Mouse (Mus musculus) liver, embryonic 14.5 days (tissue): ENCODE data around the gene BC005624. TPM values are rescaled to one million over a fixed set of nuclear protein-coding genes. Genes with fewer than 3 reads are reported as not detected.
A peak's percentile ranks its signal among the peaks of the same experiment; 100 is the strongest.

ENCODE experiments used
- ATAC-seq: fragments of 200-750 bp; cut with Nextera tagmentation; 2 replicates; pipeline ENCODE4 v1.8.0; 2017; ENCODE audit warnings: moderate number of reproducible peaks, mild to moderate bottlenecking, moderate library complexity; ENCODE audit not compliant: insufficient read depth
- DNase-seq, 3 experiments: peaks; one replicate each; pipeline ENCODE4 v3.0.0-alpha.2; 2012 to 2013; ENCODE audit warnings: low read depth in 3 of 3, low spot score in 3 of 3
- H3K27ac ChIP-seq: fragments of 300-500 bp; sonication (generic); 2 replicates; pipeline ENCODE4 v1.5.1; 2014; ENCODE audit warnings: moderate library complexity, mild to moderate bottlenecking, control low read depth, inconsistent platforms
- H3K27me3 ChIP-seq: fragments of 300-500 bp; sonication (generic); 2 replicates; pipeline ENCODE4 v1.6.1; 2014; ENCODE audit warnings: mild to moderate bottlenecking, low read length, moderate library complexity; ENCODE audit not compliant: control insufficient read depth, insufficient read depth
- H3K36me3 ChIP-seq: fragments of 300-500 bp; sonication (generic); replicated peaks from 2 replicates; pipeline ENCODE4 v1.6.1; 2014; ENCODE audit warnings: low read depth; ENCODE audit not compliant: control insufficient read depth, insufficient read depth
- H3K4me1 ChIP-seq, 2 experiments: fragments of 200-500 bp in 1 of 2; fragments of 300-500 bp in 1 of 2; sonication (generic) in 1 of 2; replicated peaks; 2 replicates each; pipeline ENCODE4 v1.6.1; 2012 to 2014; ENCODE audit warnings: antibody characterized with exemption in 1 of 2, inconsistent platforms in 1 of 2, low read length in 1 of 2; ENCODE audit not compliant: control insufficient read depth in 2 of 2, insufficient read depth in 2 of 2
- H3K4me2 ChIP-seq: fragments of 300-500 bp; sonication (generic); 2 replicates; pipeline ENCODE4 v1.6.1; 2014; ENCODE audit warnings: low read depth, mild to moderate bottlenecking, control low read depth, moderate library complexity
- H3K4me3 ChIP-seq, 2 experiments: fragments of 200-500 bp in 1 of 2; fragments of 300-500 bp in 1 of 2; sonication (generic) in 1 of 2; 2 replicates each; pipeline ENCODE4 v1.5.1; 2012 to 2014; ENCODE audit warnings: low read depth in 2 of 2, low read length in 2 of 2, mild to moderate bottlenecking in 2 of 2, control low read depth in 1 of 2, inconsistent platforms in 1 of 2, moderate library complexity in 1 of 2; ENCODE audit not compliant: insufficient read depth in 1 of 2
- H3K9ac ChIP-seq: fragments of 300-500 bp; sonication (generic); replicated peaks from 2 replicates; pipeline ENCODE4 v1.6.1; 2014; ENCODE audit warnings: mild to moderate bottlenecking, control low read depth, moderate library complexity
- H3K9me3 ChIP-seq: fragments of 300-500 bp; sonication (generic); 2 replicates; pipeline ENCODE4 v1.6.1; 2016; ENCODE audit warnings: low read length, mixed read lengths; ENCODE audit not compliant: control insufficient read depth
- CTCF ChIP-seq: IDR thresholded peaks from 2 replicates; pipeline ENCODE4 v1.5.1; 2016; ENCODE audit warnings: antibody characterized with exemption, low read depth, control low read depth
- EP300 ChIP-seq: IDR thresholded peaks from 2 replicates; pipeline ENCODE4 v1.6.1; 2016; ENCODE audit warnings: antibody characterized with exemption, low read depth
- WGBS: fragments of 180-500 bp; shearing (Covaris S2); extraction: QIAGEN DNeasy Blood & Tissue Kit; methylation state at CpG from one replicate; pipeline ENCODE4 v1.1.7; 2014; ENCODE audit not compliant: insufficient replicate concordance; 5-methylcytosine and 5-hydroxymethylcytosine counted together
- polyA plus RNA-seq, 2 experiments: library from polyadenylated mRNA; depleted of rRNA in 1 of 2; stranded (reverse) in 1 of 2; unstranded in 1 of 2; fragments of >200 nt; fragmentation: Nextera tagmentation in 1 of 2; extraction: Ambion mirVana in 1 of 2; gene quantifications; 2 replicates each; pipeline versions ENCODE4 v1.2.1 to v1.2.3; 2012 to 2014

Gene BC005624
- polyA plus RNA-seq, 2 experiments, result 22.2 to 24.4 TPM

DNA sequence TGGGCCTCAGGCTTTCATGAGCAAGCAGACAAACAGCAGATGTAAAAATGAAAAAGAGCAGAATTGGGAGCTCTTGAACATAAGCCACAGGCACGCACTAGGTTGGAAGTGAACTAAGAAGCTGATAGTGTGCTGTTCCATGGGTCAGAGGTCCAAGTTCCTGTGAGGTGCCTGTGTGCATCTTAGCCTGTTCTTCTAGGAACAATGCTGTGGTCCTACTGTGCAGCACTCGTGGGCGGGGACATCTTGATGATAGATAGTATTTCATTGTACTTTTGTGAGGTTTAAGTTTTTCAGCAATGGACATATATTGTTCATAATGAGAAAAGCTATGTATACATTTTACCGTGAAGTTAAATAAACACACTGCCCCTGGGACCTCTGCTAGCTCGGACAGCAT is 25.2 kb upstream of the BC005624 start:
- no peaks in the 10 kb centered on the region for H3K36me3 ChIP-seq
- peak overlapping the region; percentile 87 for H3K27ac ChIP-seq
- no peak overlapping the region for H3K4me3 ChIP-seq
- DNase-seq (no peak), ATAC-seq (no peak)
- no peak overlapping the region; the same call in 1 of the 2 replicates for H3K9ac ChIP-seq
- no peaks in the 10 kb centered on the region for H3K27me3 ChIP-seq
- peak overlapping the region; percentile 69; the same call in 1 of the 2 replicates for H3K4me2 ChIP-seq
- H3K4me1 ChIP-seq, result peaks cover 23 to 30% of the 10 kb centered on the region in 2 experiments
- TF ChIP-seq EP300 (no peak), CTCF (no peak)
- H3K9me3 ChIP-seq, result no peaks in the 10 kb centered on the region
- WGBS, result 66% methylated on average over 5 of the region's 5 CpGs

DNA sequence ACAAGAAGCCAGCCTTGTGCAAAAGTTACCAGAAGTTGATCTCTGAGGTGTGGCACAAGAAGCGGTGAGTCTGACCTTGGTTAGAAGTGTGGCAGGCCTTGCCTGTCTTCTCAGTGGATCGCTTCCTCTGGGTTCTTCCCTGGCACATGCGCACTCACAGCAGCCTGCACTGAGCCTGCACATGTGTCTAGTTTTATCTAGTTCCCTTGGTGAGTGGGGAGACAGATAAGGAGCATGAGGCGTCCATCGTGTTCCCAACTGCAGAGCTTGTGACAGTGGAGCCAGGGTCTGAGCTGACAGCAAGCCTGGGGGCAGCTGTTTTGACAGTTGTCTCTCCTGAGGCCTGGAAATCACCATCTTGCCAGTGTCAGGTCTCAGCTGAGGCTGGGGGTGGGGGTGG is 24.4 kb upstream of the BC005624 start:
- H3K27ac ChIP-seq, result peak overlapping the region; percentile 87
- no peaks in the 10 kb centered on the region; the same call in 1 of the 2 replicates for H3K36me3 ChIP-seq
- H3K4me1 ChIP-seq, result peaks cover 23 to 30% of the 10 kb centered on the region in 2 experiments
- WGBS, result 13% methylated on average over 5 of the region's 5 CpGs
- peak; percentile 89 for ATAC-seq
- H3K4me2 ChIP-seq, result peak overlapping the region; percentile 69
- peak overlapping the region; percentile 46 to 47 for H3K4me3 ChIP-seq
- DNase-seq, result peak; percentile 77 to 82 (median 79)
- no peaks in the 10 kb centered on the region for H3K9me3 ChIP-seq
- peak; percentile 74 for TF ChIP-seq EP300
- TF ChIP-seq CTCF, result no peak
- no peaks in the 10 kb centered on the region for H3K27me3 ChIP-seq
- H3K9ac ChIP-seq, result peak overlapping the region; percentile 65

DNA sequence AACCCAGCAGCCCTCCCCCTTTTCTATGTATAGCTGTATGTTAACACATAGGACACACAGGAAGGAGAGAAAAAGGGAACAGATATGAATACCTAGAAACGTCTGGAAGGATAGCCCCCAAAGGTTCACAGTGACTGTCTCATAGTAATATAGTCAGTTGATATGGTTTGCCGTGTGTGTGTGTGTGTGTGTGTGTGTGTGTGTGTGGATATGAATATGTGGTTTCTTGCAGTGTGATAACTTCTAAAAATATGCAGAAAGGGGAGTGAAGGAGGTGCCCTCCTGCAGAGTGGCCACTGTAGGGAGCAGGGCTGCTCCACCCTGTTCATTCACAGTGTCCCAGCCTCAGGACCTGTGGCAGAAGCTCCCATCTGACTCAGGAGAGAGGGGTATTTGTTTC is 23.5 kb upstream of the BC005624 start:
- Histone ChIP-seq H3K9me3 (no peaks in the 10 kb centered on the region), H3K4me2 (peak overlapping the region; percentile 69), H3K4me1 (peaks cover 23 to 30% of the 10 kb centered on the region in 2 experiments), H3K9ac (peak overlapping the region; percentile 65), H3K27me3 (no peaks in the 10 kb centered on the region), H3K4me3 (peak overlapping the region; percentile 46 to 47), H3K27ac (peak overlapping the region; percentile 87), H3K36me3 (no peaks in the 10 kb centered on the region; the same call in 1 of the 2 replicates)
- no peak for DNase-seq
- ATAC-seq, result peak; percentile 55; the same call in 1 of the 2 replicates
- TF ChIP-seq EP300 (no peak), CTCF (no peak)
- 15% methylated on average over 2 of the region's 2 CpGs for WGBS

DNA sequence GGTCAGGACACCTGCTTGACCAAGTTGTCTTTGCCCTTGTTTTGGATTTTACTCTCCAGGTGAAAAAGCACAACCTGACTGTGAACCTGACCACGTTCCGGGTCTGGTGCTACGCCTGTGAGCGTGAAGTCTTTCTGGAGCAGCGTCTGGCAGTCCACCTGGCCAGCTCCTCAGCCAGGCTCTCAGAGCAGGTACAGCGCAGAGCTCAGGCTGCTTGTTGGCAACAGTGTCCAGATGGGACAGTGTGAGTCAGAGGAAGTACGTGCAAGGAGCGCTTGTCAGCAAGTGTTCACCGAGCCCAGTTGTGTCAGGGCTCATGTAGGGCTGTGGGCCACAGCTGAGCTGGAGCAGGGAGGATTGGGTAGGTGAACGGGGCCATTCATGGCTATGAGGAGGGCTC is 20.9 kb upstream of the BC005624 start:
- Histone ChIP-seq H3K4me3 (no peak overlapping the region), H3K4me1 (peaks cover 23 to 30% of the 10 kb centered on the region in 2 experiments), H3K9ac (no peak overlapping the region), H3K9me3 (no peaks in the 10 kb centered on the region), H3K36me3 (no peaks in the 10 kb centered on the region; the same call in 1 of the 2 replicates), H3K4me2 (no peak overlapping the region), H3K27ac (no peak overlapping the region), H3K27me3 (no peaks in the 10 kb centered on the region)
- DNase-seq (no peak), ATAC-seq (no peak)
- TF ChIP-seq EP300 (no peak), CTCF (no peak)
- WGBS, result 87% methylated on average over 10 of the region's 10 CpGs

DNA sequence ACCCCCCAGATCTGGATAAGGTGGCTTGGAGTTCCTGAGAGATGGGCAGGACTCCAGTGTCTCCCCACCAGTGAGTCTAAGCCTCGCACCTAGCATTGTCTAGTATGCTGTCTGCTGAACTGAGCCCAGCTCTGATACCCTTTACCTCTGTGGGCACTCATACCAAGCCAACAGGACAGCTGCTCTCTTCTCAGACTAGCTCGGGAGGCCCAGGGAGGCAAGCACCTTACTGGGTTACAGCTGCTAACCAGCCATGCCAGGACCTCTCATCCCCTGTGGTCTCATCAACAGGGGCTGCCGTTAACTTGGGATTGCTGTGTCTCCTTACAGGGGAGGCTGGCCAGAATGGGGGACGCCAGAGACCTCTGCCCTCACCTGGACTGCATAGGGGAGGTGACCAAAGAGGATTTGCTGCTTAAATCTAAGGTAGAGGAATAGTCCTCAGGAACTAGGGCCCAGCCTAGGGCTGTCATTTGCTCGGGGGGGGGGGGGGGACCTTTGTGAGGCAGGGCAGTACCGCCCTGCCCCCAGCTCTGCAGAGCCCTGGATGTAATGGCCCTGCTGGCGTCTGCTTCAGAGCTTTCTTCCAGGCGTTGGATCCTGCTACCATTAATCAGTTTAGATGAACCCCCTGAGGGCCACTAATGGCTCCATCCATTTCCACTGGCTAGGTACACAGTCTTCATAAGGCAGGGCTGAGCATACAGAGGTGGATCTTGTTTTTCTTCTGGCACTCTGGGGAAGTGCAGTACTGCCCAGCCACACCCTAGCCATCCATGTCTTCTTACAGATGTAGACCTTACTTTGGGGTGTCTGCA is 16.7 kb upstream of the BC005624 start:
- Histone ChIP-seq H3K4me2 (no peak overlapping the region), H3K36me3 (no peaks in the 10 kb centered on the region; the same call in 1 of the 2 replicates)
- TF ChIP-seq CTCF (no peak), EP300 (no peak)

More for the DNA sequence above, 16.7 kb upstream of the BC005624 start:
- no peaks in the 10 kb centered on the region for H3K27me3 ChIP-seq
- ATAC-seq, result no peak
- no peak overlapping the region for H3K4me3 ChIP-seq
- no peak overlapping the region for H3K27ac ChIP-seq
- H3K4me1 ChIP-seq, result no peaks in the 10 kb centered on the region
- DNase-seq, result no peak
- no peaks in the 10 kb centered on the region for H3K9me3 ChIP-seq
- no peak overlapping the region for H3K9ac ChIP-seq
- 64% methylated on average over 8 of the region's 8 CpGs for WGBS
